Mouse (Mus musculus) embryonic facial prominence, embryonic 15.5 days (tissue): ENCODE results near the gene Coro6. TPM values are rescaled to one million over a fixed set of nuclear protein-coding genes. Genes with fewer than 3 reads are reported as not detected.

Experiments used
- ATAC-seq: fragments of 200-750 bp; cut with Nextera tagmentation; 2 replicates; pipeline ENCODE4 v1.8.0; 2017; ENCODE audit warnings: low read depth, moderate TSS enrichment; ENCODE audit not compliant: insufficient number of reproducible peaks, low FRiP score, low TSS enrichment
- H3K27ac ChIP-seq: fragments of 300-500 bp; sonication (generic); replicated peaks from 2 replicates; pipeline ENCODE4 v1.5.1; 2015; ENCODE audit warnings: mild to moderate bottlenecking, inconsistent platforms
- H3K27me3 ChIP-seq: fragments of 300-500 bp; sonication (generic); 2 replicates; pipeline ENCODE4 v1.6.1; 2015; ENCODE audit warnings: inconsistent platforms
- H3K36me3 ChIP-seq: fragments of 300-500 bp; sonication (generic); 2 replicates; pipeline ENCODE4 v1.6.1; 2015; ENCODE audit warnings: mild to moderate bottlenecking, inconsistent platforms
- H3K4me1 ChIP-seq: fragments of 300-500 bp; sonication (generic); 2 replicates; pipeline ENCODE4 v1.6.1; 2015; ENCODE audit warnings: inconsistent platforms
- H3K4me2 ChIP-seq: fragments of 300-500 bp; sonication (generic); replicated peaks from 2 replicates; pipeline ENCODE4 v1.6.1; 2015; ENCODE audit warnings: mild to moderate bottlenecking, inconsistent platforms
- H3K4me3 ChIP-seq: fragments of 300-500 bp; sonication (generic); replicated peaks from 2 replicates; pipeline ENCODE4 v1.5.1; 2015; ENCODE audit warnings: mild to moderate bottlenecking, inconsistent platforms
- H3K9ac ChIP-seq: fragments of 300-500 bp; sonication (generic); 2 replicates; pipeline ENCODE4 v1.6.1; 2015; ENCODE audit warnings: inconsistent platforms
- H3K9me3 ChIP-seq: fragments of 300-500 bp; sonication (generic); replicated peaks from 2 replicates; pipeline ENCODE4 v1.6.1; 2016; ENCODE audit warnings: inconsistent platforms
- WGBS: fragments of 180-500 bp; shearing (Covaris S2); methylation state at CpG from one replicate; pipeline ENCODE4 v1.1.7; 2015; 5-methylcytosine and 5-hydroxymethylcytosine counted together
- polyA plus RNA-seq: library from polyadenylated mRNA; unstranded; fragments of >200 nt; fragmentation: Nextera tagmentation; extraction: Ambion mirVana; gene quantifications from 2 replicates; pipeline ENCODE4 v1.2.1, GENCODE M21; 2015

Coro6 gene
- polyA plus RNA-seq, 1 experiment from 2014 or later = 2.4 TPM

- H3K4me1 ChIP-seq = peaks cover 45% of the 10 kb centered on the region
- 49% methylated on average over 6 of the region's 6 CpGs for WGBS
- no peaks in the 10 kb centered on the region for H3K36me3 ChIP-seq
- no peak overlapping the region for H3K9ac ChIP-seq
- H3K9me3 ChIP-seq = no peaks in the 10 kb centered on the region
- no peak overlapping the region for H3K27ac ChIP-seq
- H3K4me2 ChIP-seq = no peak overlapping the region
- no peak overlapping the region for H3K4me3 ChIP-seq
- H3K27me3 ChIP-seq = no peaks in the 10 kb centered on the region
- peak; percentile 15; the same call in 1 of the 2 replicates for ATAC-seq
Observed at GRCm38 (mm10) chr11:77485229-77485628, 23.0 kb downstream of the Coro6 start.

- peak overlapping the region; percentile 1; the same call in 1 of the 2 replicates for H3K27ac ChIP-seq
- no peak overlapping the region for H3K9ac ChIP-seq
- 65% methylated on average over 5 of the region's 5 CpGs for WGBS
- no peaks in the 10 kb centered on the region for H3K36me3 ChIP-seq
- H3K27me3 ChIP-seq = no peaks in the 10 kb centered on the region
- no peak overlapping the region for H3K4me3 ChIP-seq
- ATAC-seq = no peak
- H3K4me2 ChIP-seq = no peak overlapping the region
- peaks cover 59% of the 10 kb centered on the region for H3K4me1 ChIP-seq
- no peaks in the 10 kb centered on the region for H3K9me3 ChIP-seq
Observed at GRCm38 (mm10) chr11:77486798-77487197, 24.6 kb downstream of the Coro6 start.

- peak overlapping the region; percentile 86 for H3K4me3 ChIP-seq
- H3K27me3 ChIP-seq = no peaks in the 10 kb centered on the region
- 2% methylated on average over 53 of the region's 55 CpGs for whole genome bisulfite sequencing
- H3K27ac ChIP-seq = no peak overlapping the region
- peak overlapping the region; percentile 80 for H3K9ac ChIP-seq
- peaks cover 74% of the 10 kb centered on the region for H3K4me1 ChIP-seq
- H3K4me2 ChIP-seq = peak overlapping the region; percentile 94
- H3K9me3 ChIP-seq = no peaks in the 10 kb centered on the region
- ATAC-seq = no peak
- no peaks in the 10 kb centered on the region for H3K36me3 ChIP-seq
Observed at GRCm38 (mm10) chr11:77488771-77489581, 26.8 kb downstream of the Coro6 start.

GRCm38 (mm10) chr11:77489591-77490235 is 27.5 kb downstream of the Coro6 start, which contains the start of gene Ankrd13b:
Gene Ankrd13b (minus strand): TSS chr11:77489678.
- peak within 1 kb of the TSS; percentile 86 for H3K4me3 ChIP-seq
- peaks cover 82% of the 10 kb centered on the region for H3K4me1 ChIP-seq
- WGBS = under 1% methylated on average over 49 of the region's 87 CpGs
- H3K36me3 ChIP-seq = no peaks in the 10 kb centered on the region
- H3K27ac ChIP-seq = peak within 1 kb of the TSS; percentile 94
- H3K9ac ChIP-seq = peak within 1 kb of the TSS; percentile 80
- H3K4me2 ChIP-seq = peak within 1 kb of the TSS; percentile 94
- H3K27me3 ChIP-seq = no peaks in the 10 kb centered on the region
- ATAC-seq = 0 out of 2 replicates have a peak, but pooled peaks have one; percentile 26
- no peaks in the 10 kb centered on the region for H3K9me3 ChIP-seq

- H3K4me3 ChIP-seq = peak overlapping the region; percentile 86
- H3K4me1 ChIP-seq = peaks cover 83% of the 10 kb centered on the region
- no peak for ATAC-seq
- H3K4me2 ChIP-seq = peak overlapping the region; percentile 94
- H3K9me3 ChIP-seq = no peaks in the 10 kb centered on the region
- H3K36me3 ChIP-seq = no peaks in the 10 kb centered on the region
- no peak overlapping the region for H3K9ac ChIP-seq
- no peaks in the 10 kb centered on the region for H3K27me3 ChIP-seq
- 61% methylated on average over 6 of the region's 6 CpGs for WGBS
- peak overlapping the region; percentile 94 for H3K27ac ChIP-seq
Observed at GRCm38 (mm10) chr11:77490451-77490850, 28.2 kb downstream of the Coro6 start.

DNA sequence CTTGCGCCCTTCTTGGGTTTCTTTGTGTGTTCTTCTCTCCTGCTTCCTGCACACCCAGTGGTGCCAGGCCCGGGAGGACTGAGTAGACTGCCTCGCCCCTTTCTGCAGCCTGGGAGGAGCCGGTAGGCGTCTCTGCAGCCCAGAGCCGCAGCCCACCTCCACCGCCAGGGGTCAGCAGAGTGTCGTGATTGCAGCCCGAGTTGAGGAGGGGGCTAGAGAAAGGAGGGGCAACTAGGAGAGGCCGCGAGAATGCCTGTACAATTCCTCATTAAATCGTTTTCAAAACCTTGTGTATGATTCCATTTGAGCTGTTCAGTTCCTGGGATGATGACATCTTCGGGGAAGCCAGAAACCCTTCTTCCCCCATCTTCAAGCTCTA is 28.9 kb downstream of the Coro6 start:
- Histone ChIP-seq H3K9ac (peak overlapping the region; percentile 37; the same call in 1 of the 2 replicates), H3K27ac (peak overlapping the region; percentile 94), H3K4me2 (peak overlapping the region; percentile 94), H3K27me3 (no peaks in the 10 kb centered on the region), H3K36me3 (no peaks in the 10 kb centered on the region), H3K4me1 (peaks cover 82% of the 10 kb centered on the region), H3K4me3 (peak overlapping the region; percentile 91), H3K9me3 (no peaks in the 10 kb centered on the region)
- under 1% methylated on average over 13 of the region's 13 CpGs for WGBS
- peak; percentile 84 for ATAC-seq

- peak overlapping the region; percentile 94 for H3K4me2 ChIP-seq
Observed at GRCm38 (mm10) chr11:77491502-77492291, 29.5 kb downstream of the Coro6 start.

DNA sequence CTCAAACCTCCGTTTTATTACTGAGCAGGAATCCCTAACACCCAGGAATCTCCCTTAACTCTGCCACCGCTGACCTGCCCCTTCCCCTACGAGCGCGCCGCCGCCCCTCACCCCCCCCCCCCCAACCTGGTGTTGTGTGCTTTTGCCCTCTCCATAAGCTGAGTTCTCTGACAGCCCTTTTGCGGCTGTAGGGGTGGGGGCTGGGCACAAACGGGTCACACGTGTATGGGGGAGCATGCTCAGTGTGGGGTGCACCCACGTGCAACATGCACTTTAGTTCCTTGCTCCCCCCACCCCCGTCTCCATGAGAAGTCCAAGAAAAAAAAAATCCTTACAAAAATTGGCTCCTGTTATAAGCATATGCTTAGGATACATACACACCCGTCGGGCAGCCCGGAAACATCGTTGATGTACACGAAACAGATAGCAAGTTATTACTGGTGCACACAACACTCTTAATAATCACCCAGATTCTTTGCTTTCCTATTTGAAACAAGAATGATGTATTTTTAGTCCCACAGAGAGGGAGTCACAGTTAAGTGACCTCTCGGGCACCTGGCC is 30.2 kb downstream of the Coro6 start:
- H3K36me3 ChIP-seq = no peaks in the 10 kb centered on the region
- WGBS = 1% methylated on average over 18 of the region's 18 CpGs
- ATAC-seq = no peak
- H3K27ac ChIP-seq = peak overlapping the region; percentile 94
- peaks cover 78% of the 10 kb centered on the region for H3K4me1 ChIP-seq
- no peaks in the 10 kb centered on the region for H3K27me3 ChIP-seq
- H3K9ac ChIP-seq = peak overlapping the region; percentile 91; the same call in 1 of the 2 replicates
- H3K4me2 ChIP-seq = peak overlapping the region; percentile 94
- H3K4me3 ChIP-seq = peak overlapping the region; percentile 91
- no peaks in the 10 kb centered on the region for H3K9me3 ChIP-seq

More at GRCm38 (mm10) chr11:77491502-77492291, 29.5 kb downstream of the Coro6 start:
- H3K9ac ChIP-seq = peak overlapping the region; percentile 37
- H3K4me1 ChIP-seq = peaks cover 79% of the 10 kb centered on the region
- H3K9me3 ChIP-seq = no peaks in the 10 kb centered on the region
- WGBS = 0% methylated on average over 23 of the region's 23 CpGs
- peak overlapping the region; percentile 94 for H3K27ac ChIP-seq
- no peaks in the 10 kb centered on the region for H3K36me3 ChIP-seq
- peak; percentile 78 for ATAC-seq
- H3K4me3 ChIP-seq = peak overlapping the region; percentile 91
- no peaks in the 10 kb centered on the region for H3K27me3 ChIP-seq

DNA sequence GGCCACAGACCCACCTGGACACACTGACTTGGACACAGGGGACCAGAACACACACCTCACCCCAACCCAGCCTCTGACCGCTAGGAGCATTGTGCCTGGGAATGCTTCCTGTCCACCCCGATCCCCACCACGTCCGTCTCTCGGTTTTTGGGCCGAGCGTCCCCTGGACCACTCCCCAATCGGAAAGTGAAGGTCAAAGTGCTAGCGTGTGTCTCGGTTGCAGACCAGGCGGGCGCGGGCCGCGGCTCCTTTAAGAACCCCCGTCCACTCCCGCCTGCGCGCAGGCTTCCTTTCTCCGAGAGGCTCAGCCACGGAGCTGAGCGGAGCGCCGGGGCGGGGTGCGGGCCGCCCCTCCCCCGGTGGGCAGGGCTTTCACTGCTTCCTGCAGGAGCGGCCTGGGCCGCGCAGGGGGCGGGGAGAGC is 30.7 kb downstream of the Coro6 start:
- Histone ChIP-seq H3K4me2 (peak overlapping the region; percentile 94), H3K27me3 (no peaks in the 10 kb centered on the region), H3K4me1 (peaks cover 79% of the 10 kb centered on the region), H3K9ac (peak overlapping the region; percentile 91), H3K27ac (peak overlapping the region; percentile 94), H3K36me3 (no peaks in the 10 kb centered on the region), H3K4me3 (peak overlapping the region; percentile 91), H3K9me3 (no peaks in the 10 kb centered on the region)
- ATAC-seq = peak; percentile 74
- WGBS = under 1% methylated on average over 32 of the region's 32 CpGs

- H3K4me2 ChIP-seq = peak within 1 kb of the TSS; percentile 94
- H3K4me3 ChIP-seq = peak within 1 kb of the TSS; percentile 91
- H3K9me3 ChIP-seq = no peaks in the 10 kb centered on the region
- WGBS = under 1% methylated on average over 72 of the region's 74 CpGs
- no peaks in the 10 kb centered on the region for H3K27me3 ChIP-seq
- 0 out of 2 replicates have a peak, but pooled peaks cover 2% of the 10 kb centered on the region for H3K36me3 ChIP-seq
- no peak for ATAC-seq
- H3K4me1 ChIP-seq = peaks cover 79% of the 10 kb centered on the region
- peak within 1 kb of the TSS; percentile 94 for H3K27ac ChIP-seq
- H3K9ac ChIP-seq = peak within 1 kb of the TSS; percentile 91
Observed at GRCm38 (mm10) chr11:77493512-77494343, 31.5 kb downstream of the Coro6 start, which contains the start of gene Git1. Gene Git1 (plus strand): TSS chr11:77493562.
